Mouse (Mus musculus) left cerebral cortex, postnatal 36 days (tissue): Measurements from ENCODE around the gene Gm11634. TPM values are rescaled to one million over a fixed set of nuclear protein-coding genes. Genes with fewer than 3 reads are reported as not detected.
"Not testable (repeated sequence)": the region's sequence is repeated elsewhere in the genome, so short reads cannot be mapped to it uniquely, and the experiment has no call there.

Experiments used
- DNase-seq, 2 experiments: peaks; one replicate each; pipeline ENCODE4 v3.0.0; 2021 to 2022; ENCODE audit warnings: low spot score in 2 of 2, mixed read lengths in 1 of 2
- intact Hi-C: fragments of 180-260 bp; cut with DNase I; formaldehyde crosslinking; loops from one replicate; pipeline ENCODE4 v1.15.1; 2025
- total RNA-seq, 2 experiments: library from RNA; stranded (reverse); gene quantifications; 2 replicates each; pipeline ENCODE4 v1.2.3; 2021

Gene Gm11634
- total RNA-seq, 2 experiments from 2014 or later = not detected

GRCm38 (mm10) chr11:101617849-101618248 lies 18.8 kb upstream of the Gm11634 start:
- intact Hi-C loops = no loop called here
- DNase-seq = no peak

- DNase-seq = no peak
- intact Hi-C loops = no loop called here
These were observed 18.1 kb upstream of the Gm11634 start for GRCm38 (mm10) chr11:101616948-101617767.

DNA sequence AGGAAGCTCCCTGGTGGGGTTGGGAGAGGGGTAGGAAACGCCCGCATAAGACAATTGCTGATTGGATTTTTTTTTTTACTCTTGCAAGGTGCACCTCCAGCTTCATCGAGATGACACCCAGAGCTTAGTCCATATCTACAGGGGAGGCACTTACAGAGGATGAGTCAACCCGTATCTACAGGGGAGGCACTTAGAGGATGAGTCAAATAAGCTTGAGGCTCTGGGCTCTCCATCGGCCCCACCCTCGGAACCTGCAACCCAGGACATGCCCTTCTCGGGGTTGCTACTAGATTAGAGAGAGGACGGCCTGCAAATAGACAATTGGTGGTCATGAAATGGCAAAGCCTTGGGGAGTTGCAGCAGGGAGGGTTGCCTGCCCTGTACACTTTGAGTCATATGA lies 17.0 kb upstream of the Gm11634 start:
- intact Hi-C loops = no loop called here
- DNase-seq = no peak

DNA sequence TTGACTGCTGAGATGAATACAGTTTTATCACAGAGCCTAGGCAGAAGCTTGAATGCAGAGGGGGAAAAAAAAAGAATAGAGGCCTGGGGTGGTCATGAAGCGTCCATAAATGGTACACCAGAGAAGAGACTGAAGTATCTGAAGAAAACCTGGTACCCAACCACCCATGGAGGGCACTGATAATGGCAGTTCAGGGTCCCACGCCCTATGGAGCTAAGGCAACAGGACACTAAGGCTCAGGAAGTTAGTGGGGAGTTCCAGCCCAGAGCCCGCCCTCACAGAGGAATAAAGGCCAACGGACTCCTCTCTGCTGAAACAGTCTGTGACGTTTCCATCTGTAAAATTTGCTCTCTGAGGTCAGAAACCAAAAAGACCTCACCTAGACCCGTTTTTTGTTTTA lies 16.3 kb upstream of the Gm11634 start:
- no peak for DNase-seq
- intact Hi-C loops = no loop called here

DNA sequence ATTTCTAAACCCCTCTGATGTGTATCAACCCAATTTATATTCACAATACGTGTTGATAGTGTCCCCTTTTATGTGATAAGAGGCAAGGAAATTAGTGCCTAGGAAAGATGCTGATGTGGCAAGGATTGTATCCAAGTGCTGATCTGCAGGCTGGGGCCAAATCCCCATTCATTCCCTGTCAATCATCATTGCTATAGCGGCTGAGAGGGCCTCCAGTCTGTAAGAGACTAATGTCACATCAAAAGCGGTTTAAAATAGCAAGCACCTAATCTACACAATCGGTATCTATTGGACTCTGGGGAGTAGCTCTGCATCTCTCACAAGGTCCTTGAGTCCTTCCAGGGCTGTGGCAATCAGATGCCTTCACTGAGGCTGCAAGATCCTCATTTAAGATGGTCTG lies 15.1 kb upstream of the Gm11634 start:
- intact Hi-C loops = no loop called here
- no peak for DNase-seq

- intact Hi-C loops = no loop called here
- DNase-seq = no peak
These were observed 14.5 kb upstream of the Gm11634 start for GRCm38 (mm10) chr11:101613596-101613995.

GRCm38 (mm10) chr11:101610445-101610844 lies 11.4 kb upstream of the Gm11634 start:
- DNase-seq = no peak
- intact Hi-C loops = no loop called here

DNA sequence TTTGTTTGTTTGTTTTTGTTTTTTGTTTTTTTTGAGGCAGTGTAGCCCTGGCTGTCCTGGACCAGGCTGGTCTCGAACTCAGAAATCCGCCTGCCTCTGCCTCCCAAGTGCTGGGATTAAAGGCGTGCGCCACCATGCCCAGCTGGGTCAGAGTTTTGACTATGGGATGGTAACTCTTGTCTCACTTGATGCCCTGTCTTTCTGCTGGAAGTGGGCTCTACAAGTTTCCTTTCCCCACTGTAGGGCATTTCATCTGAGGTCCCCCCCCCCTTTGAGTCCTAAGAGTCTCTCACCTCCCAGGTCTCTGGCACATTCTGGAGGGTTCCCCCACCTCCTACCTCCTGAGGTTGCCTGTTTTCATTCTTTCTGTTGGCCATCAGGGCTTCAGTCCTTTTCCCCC lies 8.1 kb upstream of the Gm11634 start:
- DNase-seq, intact Hi-C loops: not testable (repeated sequence)

DNA sequence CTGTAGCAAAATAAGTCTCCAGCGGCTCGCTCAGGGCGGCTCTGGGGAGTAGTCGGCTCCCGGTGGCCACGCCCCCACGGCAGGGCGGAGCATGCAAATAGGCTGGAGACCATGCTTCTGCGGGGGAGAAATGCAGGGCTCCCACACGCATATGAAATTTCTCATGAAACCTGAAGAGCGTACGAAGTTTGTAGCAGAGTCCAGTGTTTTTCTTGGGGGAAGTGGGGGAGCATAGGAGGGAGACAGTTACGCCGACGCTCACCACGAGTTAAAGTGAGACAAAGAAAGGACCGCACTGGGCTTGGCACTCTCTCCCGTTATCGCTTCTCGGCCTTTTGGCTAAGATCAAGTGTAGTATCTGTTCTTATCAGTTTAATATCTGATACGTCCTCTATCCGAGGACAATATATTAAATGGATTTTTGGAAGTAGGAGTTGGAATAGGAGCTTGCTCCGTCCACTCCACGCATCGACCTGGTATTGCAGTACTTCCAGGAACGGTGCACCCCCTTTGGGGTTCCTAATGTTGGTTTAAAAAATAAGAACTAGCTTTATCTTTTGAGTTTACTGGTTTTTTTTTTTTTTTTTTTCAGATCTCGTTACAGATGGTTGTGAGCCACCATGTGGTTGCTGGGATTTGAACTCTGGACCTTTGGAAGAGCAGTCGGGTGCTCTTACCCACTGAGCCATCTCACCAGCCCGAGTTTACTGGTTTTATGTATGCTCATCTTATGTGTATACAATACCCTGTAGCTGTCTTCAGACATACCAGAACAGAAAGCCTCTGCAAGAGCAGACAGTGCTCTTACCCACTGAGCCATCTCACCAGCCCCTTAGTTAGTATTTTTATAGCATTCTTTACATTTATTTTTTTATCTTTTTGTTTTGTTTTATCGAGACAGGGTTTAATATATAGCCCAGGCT lies 5.7 kb upstream of the Gm11634 start:
- intact Hi-C loops = not testable (repeated sequence)
- DNase-seq = peak; percentile 18 to 25

GRCm38 (mm10) chr11:101604116-101604515 lies 5.1 kb upstream of the Gm11634 start:
- no peak for DNase-seq
- intact Hi-C loops = no loop called here

- intact Hi-C loops = no loop called here
- no peak for DNase-seq
These were observed 3.4 kb upstream of the Gm11634 start for GRCm38 (mm10) chr11:101602491-101602890.

- no peak for DNase-seq
- intact Hi-C loops = no loop called here
These were observed 8.9 kb downstream of the Gm11634 start for GRCm38 (mm10) chr11:101589989-101590624.

GRCm38 (mm10) chr11:101589444-101589843 lies 9.6 kb downstream of the Gm11634 start:
- intact Hi-C loops = no loop called here

DNA sequence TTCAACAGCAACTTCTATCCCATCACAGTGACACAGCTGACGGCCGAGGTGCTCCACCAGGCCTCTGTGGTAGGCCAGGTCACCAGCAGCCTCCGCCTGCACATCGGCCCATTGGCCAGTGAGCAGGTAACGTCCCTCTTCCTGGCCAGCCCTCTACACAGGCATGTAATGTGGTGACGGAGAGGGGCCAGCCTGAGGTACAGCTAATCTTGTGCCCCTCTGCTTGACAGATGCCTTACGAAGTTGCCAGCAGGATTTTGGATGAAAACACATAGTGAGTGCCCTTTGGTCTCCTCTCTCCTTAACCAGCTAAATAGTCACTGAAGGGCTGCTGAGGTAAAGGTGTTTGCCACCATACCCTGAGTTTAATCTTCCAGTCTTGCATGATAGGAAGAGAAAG lies 10.2 kb downstream of the Gm11634 start:
- intact Hi-C loops = no loop called here
- DNase-seq = no peak

More at GRCm38 (mm10) chr11:101589444-101589843, 9.6 kb downstream of the Gm11634 start:
- DNase-seq = peak; percentile 21 to 23

- intact Hi-C loops = no loop called here
- DNase-seq = peak; percentile 58 to 60
These were observed 11.4 kb downstream of the Gm11634 start for GRCm38 (mm10) chr11:101587676-101588075.

- DNase-seq = no peak
- intact Hi-C loops = no loop called here
These were observed 13.3 kb downstream of the Gm11634 start for GRCm38 (mm10) chr11:101585805-101586204.

DNA sequence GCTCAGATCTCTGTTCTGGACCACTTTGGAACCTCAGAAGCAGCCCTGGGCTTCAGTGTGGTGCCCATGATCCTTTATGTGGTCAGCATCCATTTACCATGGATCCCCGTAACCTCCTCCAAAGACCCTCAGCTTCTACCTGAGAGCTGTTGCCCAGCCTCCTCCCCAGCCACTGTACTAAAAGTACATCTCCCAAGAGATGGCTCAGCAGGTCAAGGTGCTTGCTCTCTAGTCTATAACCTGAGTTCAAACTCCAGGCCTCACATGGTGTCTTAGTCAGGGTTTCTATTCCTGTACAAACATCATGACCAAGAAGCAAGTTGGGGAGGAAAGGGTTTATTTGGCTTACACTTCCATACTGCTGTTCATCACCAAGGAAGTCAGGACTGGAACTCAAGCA lies 14.0 kb downstream of the Gm11634 start:
- DNase-seq, intact Hi-C loops: not testable (repeated sequence)

- no peak for DNase-seq
- intact Hi-C loops = no loop called here
These were observed 15.9 kb downstream of the Gm11634 start for GRCm38 (mm10) chr11:101583205-101583604.

GRCm38 (mm10) chr11:101582054-101583035 lies 16.7 kb downstream of the Gm11634 start, which contains the start of gene Tmem106a:
TSS of gene Tmem106a (plus strand) at chr11:101582242.
- no peak for DNase-seq
- intact Hi-C loops = no loop called here
